Mouse (Mus musculus): ENCODE measurements around the gene Prr23a2. TPM values are rescaled to one million over a fixed set of nuclear protein-coding genes. Genes with fewer than 3 reads are reported as not detected.

Gene Prr23a2
- polyA plus RNA-seq, 1 experiment = not detected

GRCm38 (mm10) chr9:98829508-98829907 is 26.8 kb upstream of the Prr23a2 start:
- H3K36me3 ChIP-seq (ENCODE audit: control insufficient read depth) = no peaks in the 10 kb centered on the region
- TF ChIP-seq GATA1 (IDR thresholded peaks at IDR 0.05; ENCODE audit: low read length) = no peak
- no peak for TF ChIP-seq TAL1 (IDR thresholded peaks at IDR 0.05; ENCODE audit: low read length)
- no peaks in the 10 kb centered on the region for H3K4me1 ChIP-seq (ENCODE audit: control insufficient read depth)
- no peaks in the 10 kb centered on the region for H3K9me3 ChIP-seq (ENCODE audit: control insufficient read depth, low read length)
- no peak overlapping the region for H3K4me3 ChIP-seq (replicated peaks)
- H3K27me3 ChIP-seq (ENCODE audit: control insufficient read depth) = no peaks in the 10 kb centered on the region

- no peak for TF ChIP-seq TAL1 (IDR thresholded peaks at IDR 0.05; ENCODE audit: low read length)
- TF ChIP-seq GATA1 (IDR thresholded peaks at IDR 0.05; ENCODE audit: low read length) = no peak
- H3K4me1 ChIP-seq (ENCODE audit: control insufficient read depth) = no peaks in the 10 kb centered on the region
- H3K27me3 ChIP-seq (ENCODE audit: control insufficient read depth) = peaks cover 5% of the 10 kb centered on the region
- H3K36me3 ChIP-seq (ENCODE audit: control insufficient read depth) = no peaks in the 10 kb centered on the region
- no peak overlapping the region for H3K4me3 ChIP-seq (replicated peaks)
- H3K9me3 ChIP-seq (ENCODE audit: control insufficient read depth, low read length) = peaks cover 9% of the 10 kb centered on the region
Measured at GRCm38 (mm10) chr9:98837537-98838074, 18.7 kb upstream of the Prr23a2 start.

- H3K9me3 ChIP-seq (ENCODE audit: control insufficient read depth, low read length) = peaks cover 12% of the 10 kb centered on the region
- H3K27me3 ChIP-seq (ENCODE audit: control insufficient read depth) = peaks cover 5% of the 10 kb centered on the region
- no peak within 1 kb of the TSS for H3K4me3 ChIP-seq (replicated peaks)
- no peaks in the 10 kb centered on the region for H3K36me3 ChIP-seq (ENCODE audit: control insufficient read depth)
- H3K4me1 ChIP-seq (ENCODE audit: control insufficient read depth) = no peaks in the 10 kb centered on the region
- TF ChIP-seq GATA1 (IDR thresholded peaks at IDR 0.05; ENCODE audit: low read length) (no peak), TAL1 (IDR thresholded peaks at IDR 0.05; ENCODE audit: low read length) (no peak)
Measured at GRCm38 (mm10) chr9:98842117-98842516, 14.2 kb upstream of the Prr23a2 start, which contains the start of gene Prr23a1. Gene Prr23a1, plus strand, starts transcription at chr9:98842503.

- no peak for TF ChIP-seq GATA1 (IDR thresholded peaks at IDR 0.05; ENCODE audit: low read length)
- TF ChIP-seq TAL1 (IDR thresholded peaks at IDR 0.05; ENCODE audit: low read length) = no peak
- Histone ChIP-seq H3K4me3 (replicated peaks) (no peak overlapping the region), H3K27me3 (ENCODE audit: control insufficient read depth) (peaks cover 5% of the 10 kb centered on the region; the same call in 1 of the 2 replicates), H3K4me1 (ENCODE audit: control insufficient read depth) (no peaks in the 10 kb centered on the region), H3K36me3 (ENCODE audit: control insufficient read depth) (no peaks in the 10 kb centered on the region), H3K9me3 (ENCODE audit: control insufficient read depth, low read length) (peaks cover 3% of the 10 kb centered on the region)
Measured at GRCm38 (mm10) chr9:98863463-98863862, 7.2 kb downstream of the Prr23a2 start.

- Histone ChIP-seq H3K9me3 (ENCODE audit: control insufficient read depth, low read length) (peaks cover 3% of the 10 kb centered on the region), H3K36me3 (ENCODE audit: control insufficient read depth) (no peaks in the 10 kb centered on the region), H3K4me3 (replicated peaks) (no peak within 1 kb of the TSS), H3K27me3 (ENCODE audit: control insufficient read depth) (peaks cover 5% of the 10 kb centered on the region; the same call in 1 of the 2 replicates), H3K4me1 (ENCODE audit: control insufficient read depth) (no peaks in the 10 kb centered on the region)
- no peak for TF ChIP-seq GATA1 (IDR thresholded peaks at IDR 0.05; ENCODE audit: low read length)
- no peak for TF ChIP-seq TAL1 (IDR thresholded peaks at IDR 0.05; ENCODE audit: low read length)
Measured at GRCm38 (mm10) chr9:98864571-98864970, 8.3 kb downstream of the Prr23a2 start, which contains the start of gene Prr23a3. Gene Prr23a3, plus strand, starts transcription at chr9:98864767.

- no peaks in the 10 kb centered on the region for H3K4me1 ChIP-seq (ENCODE audit: control insufficient read depth)
- H3K9me3 ChIP-seq (ENCODE audit: control insufficient read depth, low read length) = peaks cover 10% of the 10 kb centered on the region
- no peaks in the 10 kb centered on the region for H3K27me3 ChIP-seq (ENCODE audit: control insufficient read depth)
- TF ChIP-seq GATA1 (IDR thresholded peaks at IDR 0.05; ENCODE audit: low read length) (no peak), TAL1 (IDR thresholded peaks at IDR 0.05; ENCODE audit: low read length) (no peak)
- no peak overlapping the region for H3K4me3 ChIP-seq (replicated peaks)
- no peaks in the 10 kb centered on the region for H3K36me3 ChIP-seq (ENCODE audit: control insufficient read depth)
Measured at GRCm38 (mm10) chr9:98901486-98901885, 45.2 kb downstream of the Prr23a2 start.

GRCm38 (mm10) chr9:98902819-98903218 is 46.5 kb downstream of the Prr23a2 start, which contains the start of gene 7420426K07Rik:
Gene 7420426K07Rik, plus strand, starts transcription at chr9:98903119.
- TF ChIP-seq TAL1 (IDR thresholded peaks at IDR 0.05; ENCODE audit: low read length) (no peak), GATA1 (IDR thresholded peaks at IDR 0.05; ENCODE audit: low read length) (no peak)
- Histone ChIP-seq H3K27me3 (ENCODE audit: control insufficient read depth) (no peaks in the 10 kb centered on the region), H3K36me3 (ENCODE audit: control insufficient read depth) (no peaks in the 10 kb centered on the region), H3K4me3 (replicated peaks) (no peak within 1 kb of the TSS), H3K9me3 (ENCODE audit: control insufficient read depth, low read length) (no peaks in the 10 kb centered on the region; the same call in 1 of the 2 replicates), H3K4me1 (ENCODE audit: control insufficient read depth) (no peaks in the 10 kb centered on the region)

Other genes with a start within 250 kb of the Prr23a2 start
- not detected in 2 replicates for gene Prr23a1, start 14.0 kb upstream of the Prr23a2 start, polyA plus RNA-seq (2012)
- not detected in 2 replicates for gene Prr23a3, start 8.3 kb downstream of the Prr23a2 start, polyA plus RNA-seq (2012)
- not detected in 2 replicates for gene 7420426K07Rik, start 46.6 kb downstream of the Prr23a2 start, polyA plus RNA-seq (2012)
- not detected in 2 replicates for gene Foxl2, start 98.8 kb downstream of the Prr23a2 start, polyA plus RNA-seq (2012)
- gene Faim, start 129.9 kb downstream of the Prr23a2 start, polyA plus RNA-seq (2012) = 0.14 and 0.24 TPM in 2 replicates
- gene Gm1123, start 179.2 kb downstream of the Prr23a2 start, polyA plus RNA-seq (2012) = not detected in 2 replicates